Mouse (Mus musculus) MEL (cell line): Measurements from ENCODE around the gene Trio. TPM values are rescaled to one million over a fixed set of nuclear protein-coding genes. Genes with fewer than 3 reads are reported as not detected.

Experiments used
- DNase-seq: peaks from one replicate; pipeline ENCODE4 v3.0.0; 2011; ENCODE audit warnings: low read depth, low spot score
- H3K27ac ChIP-seq: 2 replicates; pipeline ENCODE4 v1.5.1; 2012; ENCODE audit warnings: low read depth, mild to moderate bottlenecking, control low read depth, low read length, moderate library complexity; ENCODE audit not compliant: control insufficient read depth
- H3K27me3 ChIP-seq, 2 experiments: fragments of 150-350 bp in 1 of 2; sonication (generic) in 1 of 2; 2 replicates each; pipeline ENCODE4 v1.6.1; 2012; ENCODE audit warnings: low read length in 2 of 2, mild to moderate bottlenecking in 2 of 2, improper control_type of control experiment in 1 of 2, moderate library complexity in 1 of 2; ENCODE audit not compliant: insufficient read depth in 2 of 2, control insufficient read depth in 1 of 2
- H3K36me3 ChIP-seq, 2 experiments: 2 replicates each; pipeline ENCODE4 v1.6.1; 2012 to 2014; ENCODE audit warnings: low read length in 2 of 2, improper control_type of control experiment in 1 of 2, inconsistent platforms in 1 of 2, mild to moderate bottlenecking in 1 of 2; ENCODE audit not compliant: insufficient read depth in 2 of 2, control insufficient read depth in 1 of 2
- H3K4me1 ChIP-seq, 2 experiments: fragments of 150-350 bp in 1 of 2; sonication (generic) in 1 of 2; 2 replicates each; pipeline ENCODE4 v1.6.1; 2012; ENCODE audit warnings: low read length in 2 of 2, improper control_type of control experiment in 1 of 2, mild to moderate bottlenecking in 1 of 2; ENCODE audit not compliant: insufficient read depth in 2 of 2, control insufficient read depth in 1 of 2
- H3K4me3 ChIP-seq, 2 experiments: fragments of 150-350 bp in 1 of 2; sonication (generic) in 1 of 2; 2 replicates each; pipeline ENCODE4 v1.5.1; 2012; ENCODE audit warnings: low read depth in 2 of 2, low read length in 2 of 2, mild to moderate bottlenecking in 2 of 2, moderate library complexity in 2 of 2, control low read depth in 1 of 2, improper control_type of control experiment in 1 of 2; ENCODE audit not compliant: control insufficient read depth in 1 of 2, insufficient read depth in 1 of 2
- H3K79me2 ChIP-seq: 2 replicates; pipeline ENCODE4 v1.6.1; 2012; ENCODE audit warnings: mild to moderate bottlenecking, low read length, moderate library complexity; ENCODE audit not compliant: control insufficient read depth, poor library complexity, insufficient read depth
- H3K9ac ChIP-seq: 2 replicates; pipeline ENCODE4 v1.6.1; 2012; ENCODE audit warnings: low read depth, mild to moderate bottlenecking, control low read depth, low read length, moderate library complexity; ENCODE audit not compliant: control insufficient read depth, poor library complexity, severe bottlenecking
- H3K9me3 ChIP-seq: fragments of 150-350 bp; sonication (generic); replicated peaks from 2 replicates; pipeline ENCODE4 v1.6.1; 2012; ENCODE audit warnings: mild to moderate bottlenecking, low read length, improper control_type of control experiment, moderate library complexity; ENCODE audit not compliant: insufficient read depth
- BHLHE40 ChIP-seq: IDR thresholded peaks from 2 replicates; pipeline ENCODE4 v1.6.1; 2012; ENCODE audit warnings: low read depth, mild to moderate bottlenecking, inconsistent platforms, low read length, improper control_type of control experiment, borderline replicate concordance
- E2F4 ChIP-seq: IDR thresholded peaks from 2 replicates; pipeline ENCODE4 v1.6.1; 2011; ENCODE audit warnings: low read depth, low read length, improper control_type of control experiment, borderline replicate concordance
- EP300 ChIP-seq, 2 experiments: IDR thresholded peaks; 2 replicates each; pipeline ENCODE4 v1.6.1; 2011; ENCODE audit warnings: improper control_type of control experiment in 2 of 2, low read length in 2 of 2, low read depth in 1 of 2, mild to moderate bottlenecking in 1 of 2
- ETS1 ChIP-seq: IDR thresholded peaks from 2 replicates; pipeline ENCODE4 v1.6.1; 2012; ENCODE audit warnings: low read depth, mild to moderate bottlenecking, inconsistent platforms, low read length, improper control_type of control experiment, moderate library complexity
- GABPA ChIP-seq: IDR thresholded peaks from 2 replicates; pipeline ENCODE4 v1.6.1; 2012; ENCODE audit warnings: low read depth, mild to moderate bottlenecking, inconsistent platforms, low read length, improper control_type of control experiment, moderate library complexity
- MAFK ChIP-seq: IDR thresholded peaks from 2 replicates; pipeline ENCODE4 v1.6.1; 2011; ENCODE audit warnings: low read depth, mild to moderate bottlenecking, low read length, improper control_type of control experiment, borderline replicate concordance
- MAX ChIP-seq: IDR thresholded peaks from 2 replicates; pipeline ENCODE4 v1.6.1; 2011; ENCODE audit warnings: low read length, improper control_type of control experiment
- MAZ ChIP-seq: IDR thresholded peaks from 2 replicates; pipeline ENCODE4 v1.6.1; 2012; ENCODE audit warnings: low read depth, mild to moderate bottlenecking, inconsistent platforms, low read length, improper control_type of control experiment
- MXI1 ChIP-seq: IDR thresholded peaks from 2 replicates; pipeline ENCODE4 v1.6.1; 2011; ENCODE audit warnings: mild to moderate bottlenecking, low read depth, low read length, improper control_type of control experiment
- NELFE ChIP-seq: IDR thresholded peaks from 2 replicates; pipeline ENCODE4 v1.6.1; 2011; ENCODE audit warnings: low read depth, low read length, improper control_type of control experiment
- NRF1 ChIP-seq: IDR thresholded peaks from 2 replicates; pipeline ENCODE4 v1.6.1; 2014; ENCODE audit warnings: low read depth, mild to moderate bottlenecking, inconsistent platforms, low read length, improper control_type of control experiment, moderate library complexity; ENCODE audit not compliant: poor library complexity, insufficient read depth, severe bottlenecking
- POLR2A ChIP-seq, 2 experiments: IDR thresholded peaks; 2 replicates each; pipeline ENCODE4 v1.6.1; 2011 to 2012; ENCODE audit warnings: low read length in 2 of 2, mild to moderate bottlenecking in 2 of 2, control low read depth in 1 of 2, improper control_type of control experiment in 1 of 2, low read depth in 1 of 2, moderate library complexity in 1 of 2; ENCODE audit not compliant: control insufficient read depth in 1 of 2, insufficient read depth in 1 of 2, poor library complexity in 1 of 2
- POLR2AphosphoS2 ChIP-seq: IDR thresholded peaks from 2 replicates; pipeline ENCODE4 v1.6.1; 2011; ENCODE audit warnings: low read length, improper control_type of control experiment
- RCOR1 ChIP-seq: IDR thresholded peaks from 2 replicates; pipeline ENCODE4 v1.6.1; 2012; ENCODE audit warnings: low read depth, mild to moderate bottlenecking, inconsistent platforms, low read length, improper control_type of control experiment
- SIN3A ChIP-seq: IDR thresholded peaks from 2 replicates; pipeline ENCODE4 v1.6.1; 2012; ENCODE audit warnings: low read length, improper control_type of control experiment, inconsistent platforms
- SMC3 ChIP-seq: IDR thresholded peaks from 2 replicates; pipeline ENCODE4 v1.6.1; 2011; ENCODE audit warnings: low read depth, low read length, improper control_type of control experiment
- TBP ChIP-seq: IDR thresholded peaks from 2 replicates; pipeline ENCODE4 v1.8.0; 2011; ENCODE audit warnings: low read depth, low read length, improper control_type of control experiment
- TCF12 ChIP-seq: IDR thresholded peaks from 2 replicates; pipeline ENCODE4 v1.6.1; 2014; ENCODE audit warnings: low read depth, mild to moderate bottlenecking, inconsistent platforms, low read length, improper control_type of control experiment, moderate library complexity
- UBTF ChIP-seq: IDR thresholded peaks from 2 replicates; pipeline ENCODE4 v1.6.1; 2012; ENCODE audit warnings: low read depth, mild to moderate bottlenecking, inconsistent platforms, low read length, improper control_type of control experiment, moderate library complexity, borderline replicate concordance; ENCODE audit not compliant: insufficient read depth
- USF1 ChIP-seq: IDR thresholded peaks from 2 replicates; pipeline ENCODE4 v1.6.1; 2014; ENCODE audit warnings: low read depth, mild to moderate bottlenecking, inconsistent platforms, low read length, improper control_type of control experiment, moderate library complexity
- ZC3H11A ChIP-seq: IDR thresholded peaks from 2 replicates; pipeline ENCODE4 v1.6.1; 2012; ENCODE audit warnings: low read depth, mild to moderate bottlenecking, inconsistent platforms, low read length, improper control_type of control experiment
- ZKSCAN1 ChIP-seq: IDR thresholded peaks from 2 replicates; pipeline ENCODE4 v1.6.1; 2012; ENCODE audit warnings: low read depth, mild to moderate bottlenecking, inconsistent platforms, low read length, improper control_type of control experiment, moderate library complexity
- polyA plus RNA-seq, 2 experiments: library from polyadenylated mRNA; stranded (reverse) in 1 of 2; unstranded in 1 of 2; fragments of >175 nt in 1 of 2; fragments of >200 nt in 1 of 2; gene quantifications; 2 replicates each; pipeline versions ENCODE4 v1.2.1 to v1.2.4; 2012; ENCODE audit warnings: low replicate concordance in 2 of 2, low read depth in 1 of 2; ENCODE audit not compliant: insufficient read length in 2 of 2, insufficient read depth in 1 of 2, missing spikeins in 1 of 2
- total RNA-seq: library from RNA; depleted of rRNA; stranded (reverse); fragments of 300-350 nt; gene quantifications from 2 replicates; pipeline ENCODE4 v1.2.3, GENCODE M21; 2012

Trio gene
- total and polyA plus RNA-seq, 3 experiments: 0.91 to 1.1 TPM; not detected in 1

GRCm38 (mm10) chr15:27937861-27938833, 87.5 kb downstream of the Trio start:
- Histone ChIP-seq H3K9ac (no peak overlapping the region), H3K4me1 (no peaks in the 10 kb centered on the region), H3K36me3 (no peaks in the 10 kb centered on the region), H3K79me2 (no peaks in the 10 kb centered on the region), H3K4me3 (no peak overlapping the region), H3K27me3 (no peaks in the 10 kb centered on the region), H3K27ac (no peak overlapping the region), H3K9me3 (no peaks in the 10 kb centered on the region)
- no peak for TF ChIP-seq POLR2AphosphoS2
- no peak for TF ChIP-seq NELFE
- TF ChIP-seq E2F4: no peak
- TF ChIP-seq GABPA: no peak
- no peak for TF ChIP-seq UBTF
- no peak for TF ChIP-seq MAX
- no peak for TF ChIP-seq SIN3A
- DNase-seq: no peak

DNA sequence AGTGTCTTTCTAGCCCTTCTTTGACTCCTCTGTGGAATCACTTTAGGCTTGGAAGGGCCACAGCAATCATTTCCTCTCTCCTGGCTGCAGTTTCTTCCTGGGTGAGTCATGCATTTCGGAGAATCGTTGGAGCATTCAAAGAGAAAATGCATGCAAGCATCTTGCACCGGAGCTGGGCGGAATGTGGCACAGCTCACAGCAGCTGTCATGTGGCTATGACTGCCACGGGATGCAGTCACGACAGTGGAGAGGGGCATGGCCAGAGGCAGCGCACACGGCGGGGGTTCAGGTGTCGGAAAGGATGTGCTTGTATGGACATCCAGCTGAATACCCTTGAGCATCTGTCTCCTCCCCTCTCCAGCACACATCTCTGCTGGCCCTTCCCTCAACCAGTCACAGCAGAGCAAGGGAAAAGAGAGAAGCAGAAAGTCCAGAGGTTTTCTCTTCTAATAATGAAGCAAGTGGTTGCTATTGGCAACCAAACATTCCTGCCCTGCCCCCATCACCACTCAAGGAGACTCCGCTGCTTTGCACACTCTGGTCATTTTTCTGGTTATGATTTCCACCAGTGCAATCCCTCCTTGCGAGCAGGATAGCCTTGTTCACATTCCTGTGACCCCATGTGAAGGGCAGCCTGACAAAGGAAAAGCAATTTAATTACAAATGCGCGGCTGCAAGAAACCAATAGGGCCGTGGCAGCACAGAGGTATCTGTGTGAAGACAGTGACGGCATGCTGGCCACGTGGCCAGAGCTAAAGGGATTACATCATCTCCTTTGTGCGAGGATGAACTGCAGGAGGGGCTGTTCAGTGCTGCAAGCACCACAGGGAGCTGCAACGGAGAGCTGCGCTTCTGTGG, 88.4 kb downstream of the Trio start:
- no peak for TF ChIP-seq TCF12
- TF ChIP-seq POLR2A (IDR thresholded peaks at IDR 0.05; ENCODE audit: control insufficient read depth in 1 of 2, insufficient read depth in 1 of 2, low read depth in 1 of 2, low read length in 2 of 2, poor library complexity in 1 of 2): no peak
- no peak for TF ChIP-seq BHLHE40
- no peak for TF ChIP-seq EP300 (IDR thresholded peaks at IDR 0.05; ENCODE audit: low read depth in 1 of 2, low read length in 2 of 2)
- TF ChIP-seq ZKSCAN1: no peak
- TF ChIP-seq MXI1: no peak
- no peak for TF ChIP-seq NELFE
- no peak for TF ChIP-seq NRF1
- TF ChIP-seq SMC3: no peak
- no peak for TF ChIP-seq MAZ
- TF ChIP-seq MAFK: no peak
- no peak for TF ChIP-seq ETS1
- no peak for TF ChIP-seq TBP
- TF ChIP-seq GABPA: no peak
- no peak for TF ChIP-seq E2F4
- no peak for TF ChIP-seq RCOR1
- TF ChIP-seq USF1: no peak
- TF ChIP-seq ZC3H11A: no peak
- Histone ChIP-seq H3K36me3 (no peaks in the 10 kb centered on the region), H3K27ac (no peak overlapping the region), H3K27me3 (no peaks in the 10 kb centered on the region), H3K79me2 (no peaks in the 10 kb centered on the region), H3K9ac (no peak overlapping the region), H3K9me3 (no peaks in the 10 kb centered on the region), H3K4me1 (no peaks in the 10 kb centered on the region), H3K4me3 (no peak overlapping the region)
- no peak for DNase-seq
